In genomic region chr7:142893721-142894639, GRCm38 (mm10) we compare ENCODE assay signal across 11 mouse cellular contexts. TPM values are rescaled to one million over a fixed set of nuclear protein-coding genes. Genes with fewer than 3 reads are reported as not detected.
DNase-seq lines count a peak whose midpoint lies in the region; ATAC-seq and TF ChIP-seq lines count a peak whose summit lies in the region.
"Had no signal": no experiment of that assay in that cellular context is flagged by ENCODE, and none has a peak within 500 bp of the region (broad histone marks: within the 10 kb centered on the region; RNA-seq: fewer than 3 reads in every experiment).

No protein-coding gene starts in this region.

- H3K36me3 ChIP-seq in forebrain, embryonic 15.5 days, result no peaks in the 10 kb centered on the region
- H3K36me3 ChIP-seq in forebrain, embryonic 11.5 days (ENCODE audit: control insufficient read depth, insufficient read depth, low read length), result no peaks in the 10 kb centered on the region
- no peaks in the 10 kb centered on the region for H3K36me3 ChIP-seq in hindbrain, embryonic 13.5 days
- no peaks in the 10 kb centered on the region for H3K36me3 ChIP-seq in hindbrain, embryonic 14.5 days (replicated peaks; ENCODE audit: control insufficient read depth, insufficient read depth)
- H3K36me3 ChIP-seq in neural tube, embryonic 15.5 days, result no peaks in the 10 kb centered on the region
- H3K36me3 ChIP-seq in stomach, postnatal 0 days (ENCODE audit: control insufficient read depth, insufficient read depth, low read length), result no peaks in the 10 kb centered on the region
- H3K36me3 ChIP-seq: embryonic facial prominence, embryonic 12.5 days had no signal

- H3K4me2 ChIP-seq in forebrain, embryonic 15.5 days (replicated peaks), result no peak overlapping the region
- H3K4me2 ChIP-seq in forebrain, embryonic 11.5 days (ENCODE audit: low read depth, low read length, severe bottlenecking), result no peak overlapping the region
- no peak overlapping the region for H3K4me2 ChIP-seq in hindbrain, embryonic 13.5 days
- H3K4me2 ChIP-seq in hindbrain, embryonic 14.5 days (replicated peaks), result no peak overlapping the region
- H3K4me2 ChIP-seq in neural tube, embryonic 15.5 days, result no peak overlapping the region
- H3K4me2 ChIP-seq in stomach, postnatal 0 days (replicated peaks; ENCODE audit: low read depth), result no peak overlapping the region
- H3K4me2 ChIP-seq: embryonic facial prominence, embryonic 12.5 days had no signal

- no peak for TF ChIP-seq EP300 in stomach, postnatal 0 days (optimal IDR thresholded peaks at IDR 0.05)

- H3K9me3 ChIP-seq in forebrain, embryonic 15.5 days, result no peaks in the 10 kb centered on the region
- no peaks in the 10 kb centered on the region for H3K9me3 ChIP-seq in forebrain, embryonic 11.5 days (ENCODE audit: control insufficient read depth, low read length)
- no peaks in the 10 kb centered on the region for H3K9me3 ChIP-seq in hindbrain, embryonic 13.5 days
- no peaks in the 10 kb centered on the region for H3K9me3 ChIP-seq in hindbrain, embryonic 14.5 days (ENCODE audit: control insufficient read depth, low read length)
- H3K9me3 ChIP-seq in neural tube, embryonic 15.5 days (replicated peaks), result no peaks in the 10 kb centered on the region
- H3K9me3 ChIP-seq in stomach, postnatal 0 days (ENCODE audit: control insufficient read depth, low read length), result no peaks in the 10 kb centered on the region
- H3K9me3 ChIP-seq: embryonic facial prominence, embryonic 12.5 days had no signal

- TF ChIP-seq CTCF in stomach, postnatal 0 days (IDR thresholded peaks at IDR 0.05; ENCODE audit: low read depth), result no peak

- H3K27ac ChIP-seq in forebrain, embryonic 15.5 days (replicated peaks), result no peak overlapping the region
- H3K27ac ChIP-seq in forebrain, embryonic 11.5 days (ENCODE audit: low read depth, low read length), result no peak overlapping the region
- no peak overlapping the region for H3K27ac ChIP-seq in hindbrain, embryonic 13.5 days
- H3K27ac ChIP-seq in hindbrain, embryonic 14.5 days, result no peak overlapping the region
- H3K27ac ChIP-seq in neural tube, embryonic 15.5 days (replicated peaks), result no peak overlapping the region
- H3K27ac ChIP-seq in stomach, postnatal 0 days (replicated peaks), result no peak overlapping the region
- H3K27ac ChIP-seq: embryonic facial prominence, embryonic 12.5 days; layer of hippocampus, adult 2 months had no signal

- H3K4me3 ChIP-seq in forebrain, embryonic 15.5 days, result no peak overlapping the region
- H3K4me3 ChIP-seq in forebrain, embryonic 11.5 days (ENCODE audit: low read depth, low read length), result no peak overlapping the region
- no peak overlapping the region for H3K4me3 ChIP-seq in hindbrain, embryonic 13.5 days
- H3K4me3 ChIP-seq in hindbrain, embryonic 14.5 days (replicated peaks; ENCODE audit: low read length), result no peak overlapping the region
- H3K4me3 ChIP-seq in neural tube, embryonic 15.5 days (replicated peaks), result no peak overlapping the region
- no peak overlapping the region for H3K4me3 ChIP-seq in stomach, postnatal 0 days (ENCODE audit: low read depth, low read length)
- H3K4me3 ChIP-seq: embryonic facial prominence, embryonic 12.5 days; layer of hippocampus, adult 2 months had no signal

- WGBS in forebrain, embryonic 15.5 days, result 66% methylated on average over 12 of the region's 12 CpGs
- 70% methylated on average over 12 of the region's 12 CpGs for WGBS in forebrain, embryonic 11.5 days
- WGBS in hindbrain, embryonic 13.5 days, result 68% methylated on average over 12 of the region's 12 CpGs
- WGBS in hindbrain, embryonic 14.5 days, result 75% methylated on average over 12 of the region's 12 CpGs
- 71% methylated on average over 12 of the region's 12 CpGs for whole genome bisulfite sequencing in neural tube, embryonic 15.5 days
- WGBS in stomach, postnatal 0 days, result 46% methylated on average over 12 of the region's 12 CpGs

- DNase-seq in forebrain, embryonic 11.5 days (ENCODE audit: low spot score), result no peak
- DNase-seq in hindbrain, embryonic 14.5 days (ENCODE audit: low spot score), result no peak
- DNase-seq in neural tube, embryonic 10.5 days (ENCODE audit: extremely low spot score, low spot score), result peak; percentile 12
- DNase-seq in stomach, postnatal 0 days (ENCODE audit: low spot score), result peak; percentile 13

- ATAC-seq in forebrain, embryonic 15.5 days (replicated peaks), result peak; percentile 54
- ATAC-seq in forebrain, embryonic 11.5 days (replicated peaks; ENCODE audit: low FRiP score), result no peak
- 0 out of 2 replicates have a peak, but pooled peaks have one; percentile 41 for ATAC-seq in hindbrain, embryonic 13.5 days (ENCODE audit: low FRiP score)
- ATAC-seq in hindbrain, embryonic 14.5 days (ENCODE audit: low FRiP score), result no peak
- ATAC-seq in neural tube, embryonic 15.5 days (ENCODE audit: low FRiP score), result no peak
- ATAC-seq in stomach, postnatal 0 days (ENCODE audit: low FRiP score, low TSS enrichment), result no peak
- ATAC-seq in activated CD4-positive, CD25-positive, alpha-beta regulatory T cell, adult 4 months, result no peak

- peaks cover under 1% of the 10 kb centered on the region; the same call in 1 of the 2 replicates for H3K27me3 ChIP-seq in forebrain, embryonic 15.5 days
- no peaks in the 10 kb centered on the region for H3K27me3 ChIP-seq in forebrain, embryonic 11.5 days (ENCODE audit: control insufficient read depth, insufficient read depth, low read length)
- peaks cover 18% of the 10 kb centered on the region for H3K27me3 ChIP-seq in hindbrain, embryonic 13.5 days
- no peaks in the 10 kb centered on the region for H3K27me3 ChIP-seq in hindbrain, embryonic 14.5 days (ENCODE audit: control insufficient read depth, insufficient read depth, low read length)
- H3K27me3 ChIP-seq in neural tube, embryonic 15.5 days (replicated peaks), result peaks cover 4% of the 10 kb centered on the region; the same call in 1 of the 2 replicates
- no peaks in the 10 kb centered on the region for H3K27me3 ChIP-seq in stomach, postnatal 0 days (ENCODE audit: control insufficient read depth, insufficient read depth, low read length)
- H3K27me3 ChIP-seq: embryonic facial prominence, embryonic 12.5 days had no signal

- no peak overlapping the region for H3K9ac ChIP-seq in forebrain, embryonic 15.5 days (replicated peaks)
- H3K9ac ChIP-seq in forebrain, embryonic 11.5 days (ENCODE audit: low read length), result no peak overlapping the region
- no peak overlapping the region for H3K9ac ChIP-seq in hindbrain, embryonic 13.5 days
- no peak overlapping the region for H3K9ac ChIP-seq in hindbrain, embryonic 14.5 days
- no peak overlapping the region for H3K9ac ChIP-seq in neural tube, embryonic 15.5 days (replicated peaks)
- no peak overlapping the region for H3K9ac ChIP-seq in stomach, postnatal 0 days (ENCODE audit: low read length)
- H3K9ac ChIP-seq: embryonic facial prominence, embryonic 12.5 days had no signal

- no peaks in the 10 kb centered on the region for H3K4me1 ChIP-seq in forebrain, embryonic 15.5 days
- 0 out of 2 replicates have a peak, but pooled peaks cover 3% of the 10 kb centered on the region for H3K4me1 ChIP-seq in forebrain, embryonic 11.5 days (replicated peaks; ENCODE audit: control insufficient read depth, insufficient read depth, low read length)
- peaks cover 4% of the 10 kb centered on the region; the same call in 1 of the 2 replicates for H3K4me1 ChIP-seq in hindbrain, embryonic 13.5 days (replicated peaks)
- no peaks in the 10 kb centered on the region for H3K4me1 ChIP-seq in hindbrain, embryonic 14.5 days (replicated peaks; ENCODE audit: control insufficient read depth, insufficient read depth, low read length)
- no peaks in the 10 kb centered on the region for H3K4me1 ChIP-seq in neural tube, embryonic 15.5 days
- H3K4me1 ChIP-seq in stomach, postnatal 0 days (replicated peaks; ENCODE audit: control insufficient read depth, insufficient read depth), result no peaks in the 10 kb centered on the region

RNA-seq across cellular contexts. Expression of gene Th, which starts 36.9 kb away (rescaled TPM):
- 4.2 and 4.9 TPM in 2 replicates for polyA plus RNA-seq in forebrain, embryonic 15.5 days (2015; fragmentation: Nextera tagmentation; extraction: Ambion mirVana)
- polyA plus RNA-seq in forebrain, embryonic 11.5 days (2014; fragmentation: Nextera tagmentation; extraction: Ambion mirVana), result 18.7 and 19.8 TPM in 2 replicates
- 17.6 and 17.8 TPM in 2 replicates for polyA plus RNA-seq in hindbrain, embryonic 13.5 days (2015; fragmentation: Nextera tagmentation; extraction: Ambion mirVana)
- 4.7 and 7.6 TPM in 2 replicates for polyA plus RNA-seq in hindbrain, embryonic 14.5 days (2014; fragmentation: Nextera tagmentation; extraction: Ambion mirVana)
- polyA plus RNA-seq in neural tube, embryonic 15.5 days (2015; fragmentation: Nextera tagmentation; extraction: Ambion mirVana), result 8.6 and 10.4 TPM in 2 replicates
- polyA plus RNA-seq in stomach, postnatal 0 days (2015; fragmentation: Nextera tagmentation; extraction: Ambion mirVana), result 0.76 and 1.2 TPM in 2 replicates
- polyA plus RNA-seq in activated CD4-positive, CD25-positive, alpha-beta regulatory T cell, adult 4 months (2017; shearing (Covaris generic)), result not detected
- polyA plus RNA-seq: inflammation-experienced regulatory T-cells, adult 6 months had no signal

Comparison
In these comparisons a context has a peak if more than half of its experiments do, and no peak if none do; other contexts are left out.
1. ATAC-seq: peak in forebrain, embryonic 15.5 days (single experiment) and hindbrain, embryonic 13.5 days (single experiment); none in forebrain, embryonic 11.5 days (single experiment), hindbrain, embryonic 14.5 days (single experiment), neural tube, embryonic 15.5 days (single experiment), stomach, postnatal 0 days (single experiment) and activated CD4-positive, CD25-positive, alpha-beta regulatory T cell, adult 4 months (single experiment).
2. DNase-seq: peak in neural tube, embryonic 10.5 days (single experiment) and stomach, postnatal 0 days (single experiment); none in forebrain, embryonic 11.5 days (single experiment) and hindbrain, embryonic 14.5 days (single experiment).